Mouse (Mus musculus) 3134 (cell line): ENCODE data around the gene Fcrlb.

Experiments used
- DNase-seq: peaks from one replicate; pipeline ENCODE4 v3.0.0-alpha.2; 2011; ENCODE audit warnings: low spot score; ENCODE audit not compliant: insufficient read length; ENCODE audit errors: extremely low read depth

The Fcrlb gene

DNA sequence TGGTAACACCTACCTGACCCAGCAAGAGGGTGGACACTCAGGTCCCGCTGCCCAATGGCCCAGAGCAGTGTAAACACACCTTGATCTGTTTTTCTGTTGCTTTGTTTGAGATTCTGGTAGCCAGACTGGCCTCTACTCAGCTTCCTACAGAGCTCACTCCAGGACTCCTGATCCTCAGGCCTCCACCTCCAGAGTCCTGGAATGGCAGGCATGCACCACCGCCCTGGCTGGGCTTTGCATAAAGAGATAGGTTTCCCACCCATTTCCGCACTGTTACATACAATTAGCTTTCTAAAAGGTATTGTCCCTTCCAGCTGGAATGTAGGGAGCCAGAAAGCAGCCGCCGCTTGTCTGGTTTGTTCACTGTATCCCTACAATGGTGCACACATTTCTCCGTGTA lies 41.3 kb downstream of the Fcrlb start:
- no peak for DNase-seq

GRCm38 (mm10) chr1:170868905-170869283 lies 43.8 kb downstream of the Fcrlb start:
- no peak for DNase-seq

- peak; percentile 73 for DNase-seq
Measured at GRCm38 (mm10) chr1:170868107-170868904, 44.4 kb downstream of the Fcrlb start.

DNA sequence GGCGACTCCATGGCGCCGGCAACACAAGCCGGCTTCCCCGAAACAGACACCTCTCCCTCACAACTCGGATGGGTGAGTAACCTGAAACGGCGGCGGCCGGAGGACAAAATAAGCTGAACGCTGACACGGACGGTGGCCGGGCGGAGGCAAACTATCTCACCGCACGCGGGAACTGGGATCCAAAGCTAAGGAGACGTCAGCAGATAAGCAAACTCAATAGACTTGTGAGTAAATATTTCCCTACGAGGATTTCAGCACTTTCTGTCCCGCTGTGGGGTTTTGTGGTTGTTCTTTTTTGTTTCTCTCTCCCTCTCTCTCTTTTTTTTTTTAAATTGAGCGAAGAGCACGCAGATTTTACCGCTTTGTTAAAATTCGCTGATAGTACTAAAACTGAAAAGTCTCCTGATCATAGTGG lies 45.0 kb downstream of the Fcrlb start, which contains the start of gene Atf6:
Atf6 (minus strand) TSS at position 81 of the 415 bp plus-strand sequence.
- DNase-seq = peak; percentile 97

- no peak for DNase-seq
Measured at GRCm38 (mm10) chr1:170866992-170867690, 45.6 kb downstream of the Fcrlb start.

DNA sequence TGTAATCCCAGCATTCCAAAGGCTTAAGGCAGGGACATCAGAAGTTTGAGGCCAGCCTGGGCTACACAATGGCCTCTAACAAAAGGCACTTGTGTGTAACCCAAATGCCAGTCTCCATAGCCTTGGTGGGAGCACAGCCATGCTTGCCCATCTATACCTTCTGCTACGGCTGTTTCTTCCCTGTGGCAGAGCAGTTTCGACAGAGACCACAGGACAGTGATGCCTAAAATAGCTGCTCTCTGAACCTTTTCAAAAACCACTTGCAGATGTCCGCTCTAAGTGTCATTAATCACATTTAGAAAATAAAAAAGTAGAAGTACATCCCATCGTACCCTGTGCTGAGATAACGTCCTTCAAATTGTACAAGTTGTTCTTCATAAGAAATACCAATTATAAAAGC lies 47.3 kb downstream of the Fcrlb start:
- no peak for DNase-seq

DNA sequence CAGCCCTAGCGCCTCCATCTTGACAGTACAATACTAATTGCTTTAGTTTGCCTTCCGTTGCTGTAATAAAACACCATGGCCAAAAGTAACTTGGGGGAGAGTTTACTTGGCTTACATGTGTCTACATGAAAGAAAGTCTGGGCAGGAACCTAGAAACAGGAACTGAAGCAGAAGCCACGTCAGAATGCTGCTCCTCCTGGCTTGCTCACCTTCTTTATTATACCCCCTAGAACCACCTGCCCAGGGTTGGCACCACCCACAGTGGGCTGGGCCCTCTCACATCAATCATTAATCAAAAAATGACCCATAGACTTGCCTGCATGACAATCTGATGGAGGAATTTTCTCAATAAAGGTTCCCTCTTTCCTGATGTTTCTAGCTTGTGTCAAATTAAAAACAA lies 48.0 kb downstream of the Fcrlb start:
- DNase-seq = no peak

GRCm38 (mm10) chr1:170864234-170864633 lies 48.5 kb downstream of the Fcrlb start:
- DNase-seq = no peak

- DNase-seq = peak; percentile 56
Measured at GRCm38 (mm10) chr1:170863033-170863432, 49.7 kb downstream of the Fcrlb start.

DNA sequence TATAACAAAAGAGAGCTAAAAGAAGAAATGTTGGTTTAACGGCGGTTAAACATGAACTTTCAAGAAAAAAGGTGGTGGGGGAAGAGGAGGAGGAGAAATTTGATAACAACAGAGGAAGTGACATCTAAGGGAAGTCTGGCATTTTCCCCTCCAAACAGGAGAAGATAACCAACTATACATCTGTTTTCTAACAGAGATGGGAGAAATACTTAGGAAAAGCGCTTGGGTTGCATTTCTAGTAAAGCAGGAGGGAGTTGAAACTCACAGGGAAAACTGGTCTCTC lies 50.4 kb downstream of the Fcrlb start:
- DNase-seq = no peak

GRCm38 (mm10) chr1:170861671-170862434 lies 50.9 kb downstream of the Fcrlb start:
- no peak for DNase-seq

- DNase-seq = no peak
Measured at GRCm38 (mm10) chr1:170858872-170859271, 53.9 kb downstream of the Fcrlb start.

DNA sequence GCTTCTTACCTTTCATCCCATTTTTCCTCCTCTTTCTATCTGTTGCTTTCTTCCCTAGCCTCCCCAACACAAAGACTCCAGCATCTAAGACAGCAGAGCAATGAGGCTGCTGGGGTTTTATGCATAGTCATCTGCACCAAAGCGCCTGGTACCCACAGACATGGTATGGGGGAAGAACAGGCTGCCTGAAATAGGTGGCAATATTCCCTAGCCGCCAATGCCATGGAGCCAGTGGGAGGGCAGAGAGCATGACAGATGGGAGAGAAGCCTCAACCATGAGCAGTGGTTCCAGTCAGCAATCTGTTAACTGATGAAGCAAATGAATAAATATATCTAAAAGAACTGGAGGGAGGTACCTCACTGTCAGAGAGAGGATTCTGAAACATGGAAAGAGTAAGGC lies 55.4 kb downstream of the Fcrlb start:
- no peak for DNase-seq
